Mouse (Mus musculus) embryo, embryonic 11 days (tissue): ENCODE results near the gene Txlna.

Source experiments
- DNase-seq: peaks from one replicate; pipeline ENCODE4 v3.0.0-alpha.2; 2015

Gene Txlna

DNA sequence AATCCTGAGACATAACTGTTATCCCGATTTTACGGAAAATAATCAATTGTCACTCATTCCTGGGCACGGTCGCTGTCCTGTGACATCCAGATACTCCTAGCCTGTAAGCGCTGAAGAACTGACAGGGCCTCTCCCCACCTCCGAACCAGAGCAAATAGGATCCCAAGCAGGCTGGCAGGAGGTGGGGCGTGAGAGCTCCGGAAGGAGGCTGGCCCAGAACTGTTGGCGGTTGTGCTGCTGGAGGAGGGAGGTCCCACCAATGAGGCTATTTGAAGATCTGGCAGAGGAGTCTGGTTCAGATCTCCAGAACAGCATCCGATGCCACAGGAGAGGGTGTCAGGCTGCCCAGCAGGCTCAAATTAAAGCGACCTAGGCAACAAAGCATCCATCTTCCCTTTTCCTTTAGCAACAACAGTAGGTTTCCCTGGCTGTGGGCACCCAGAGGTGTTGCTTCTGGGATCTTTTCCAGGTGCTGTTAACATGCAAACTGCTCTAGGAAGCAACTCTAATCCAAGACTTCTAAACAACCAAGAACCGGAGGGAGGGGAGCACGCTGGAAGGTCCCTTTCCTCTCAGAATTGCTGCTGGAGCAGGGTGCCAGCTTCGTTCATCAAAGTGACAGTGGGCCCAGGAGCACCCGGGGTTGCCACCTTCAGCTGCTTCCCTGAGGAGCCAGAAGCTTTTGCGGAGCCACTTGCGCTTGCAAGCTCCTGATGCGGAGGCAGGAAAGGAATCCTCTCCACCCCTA, 16.4 kb downstream of the Txlna start:
- peak; percentile 91 for DNase-seq

DNA sequence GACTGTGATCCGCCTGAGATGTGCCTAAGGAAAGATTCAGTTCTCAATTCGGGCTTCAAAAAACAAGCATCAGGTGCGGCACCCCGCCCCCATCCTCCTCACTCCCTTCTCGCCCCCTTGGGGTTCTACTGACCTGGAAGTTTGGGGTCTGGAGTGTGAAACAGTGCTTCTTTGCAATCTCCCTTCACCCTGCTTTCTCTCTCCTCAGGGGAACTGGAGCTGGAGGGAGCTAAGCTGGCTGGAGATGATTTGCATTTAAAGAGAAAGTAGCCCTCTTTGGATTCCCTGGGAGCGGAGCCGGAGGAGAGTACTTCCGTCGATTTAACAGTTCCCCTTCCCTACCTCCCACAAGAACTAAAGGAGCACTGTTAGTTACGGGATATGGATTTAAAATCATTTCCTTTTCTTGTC, 17.2 kb downstream of the Txlna start, which contains the start of gene Ccdc28b:
Gene Ccdc28b (minus strand): TSS at position 267 of the 411 bp plus-strand sequence.
- DNase-seq: peak; percentile 74

- DNase-seq: no peak
These were observed 17.9 kb downstream of the Txlna start for GRCm38 (mm10) chr4:129622803-129623535.

DNA sequence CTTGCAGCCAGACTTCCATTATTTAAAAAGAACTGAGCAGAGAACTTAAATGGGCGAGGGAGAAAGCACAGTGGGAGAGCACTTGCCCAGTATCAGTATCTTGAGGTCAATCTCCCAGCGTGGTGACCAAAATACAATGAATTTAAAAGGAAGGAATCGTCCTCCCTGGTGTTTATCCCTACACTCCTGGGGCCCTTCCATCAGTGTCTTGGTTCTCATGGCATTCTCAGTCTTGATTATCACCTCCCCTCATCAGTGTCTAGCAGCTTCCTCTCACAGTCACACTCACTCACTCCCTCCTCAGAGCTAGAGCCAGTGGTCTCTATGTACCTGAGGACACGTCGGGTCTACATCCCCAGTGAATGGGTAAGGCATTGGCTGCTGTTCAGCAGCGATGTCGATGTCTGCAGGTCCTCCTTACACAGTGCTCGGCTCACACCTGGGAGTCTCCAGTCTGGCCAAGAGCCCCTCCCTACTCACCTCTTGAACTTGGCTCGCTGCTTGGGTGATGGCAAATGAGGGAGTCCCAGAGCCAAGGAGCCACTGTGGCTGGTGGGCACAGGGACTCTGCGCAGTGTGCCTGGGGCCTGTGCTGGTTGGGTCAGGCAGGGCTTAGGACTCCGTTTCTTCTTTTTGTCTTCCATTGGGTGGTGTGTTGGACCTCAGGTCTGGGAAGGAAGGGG, 18.6 kb downstream of the Txlna start:
- no peak for DNase-seq

DNA sequence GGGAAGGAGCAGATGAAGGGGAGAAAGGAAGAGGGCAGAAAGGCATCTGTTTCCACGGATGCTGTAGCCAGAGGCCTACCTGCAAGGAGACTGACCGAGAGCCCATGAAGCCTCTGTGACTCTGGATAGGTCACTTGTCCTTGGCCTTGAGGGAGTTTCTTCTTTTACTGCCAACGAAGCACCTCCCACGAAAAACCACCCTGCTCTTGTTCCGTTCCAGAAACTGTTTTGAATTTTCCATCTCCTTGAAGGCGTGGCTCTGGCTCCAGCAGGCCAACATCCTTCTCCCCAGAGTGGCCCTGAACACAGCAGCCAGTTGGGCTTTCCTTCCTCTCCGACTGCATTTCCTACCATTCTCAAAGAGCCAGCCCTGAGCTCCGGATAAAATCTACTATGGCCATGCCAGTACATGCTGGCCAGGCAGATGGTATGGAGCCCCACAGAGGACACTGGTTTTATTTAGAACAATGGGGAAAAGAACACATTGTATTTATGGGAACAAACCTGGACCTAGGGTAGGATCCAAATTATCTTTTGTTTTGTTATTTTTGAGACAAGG, 19.5 kb downstream of the Txlna start:
- no peak for DNase-seq

DNA sequence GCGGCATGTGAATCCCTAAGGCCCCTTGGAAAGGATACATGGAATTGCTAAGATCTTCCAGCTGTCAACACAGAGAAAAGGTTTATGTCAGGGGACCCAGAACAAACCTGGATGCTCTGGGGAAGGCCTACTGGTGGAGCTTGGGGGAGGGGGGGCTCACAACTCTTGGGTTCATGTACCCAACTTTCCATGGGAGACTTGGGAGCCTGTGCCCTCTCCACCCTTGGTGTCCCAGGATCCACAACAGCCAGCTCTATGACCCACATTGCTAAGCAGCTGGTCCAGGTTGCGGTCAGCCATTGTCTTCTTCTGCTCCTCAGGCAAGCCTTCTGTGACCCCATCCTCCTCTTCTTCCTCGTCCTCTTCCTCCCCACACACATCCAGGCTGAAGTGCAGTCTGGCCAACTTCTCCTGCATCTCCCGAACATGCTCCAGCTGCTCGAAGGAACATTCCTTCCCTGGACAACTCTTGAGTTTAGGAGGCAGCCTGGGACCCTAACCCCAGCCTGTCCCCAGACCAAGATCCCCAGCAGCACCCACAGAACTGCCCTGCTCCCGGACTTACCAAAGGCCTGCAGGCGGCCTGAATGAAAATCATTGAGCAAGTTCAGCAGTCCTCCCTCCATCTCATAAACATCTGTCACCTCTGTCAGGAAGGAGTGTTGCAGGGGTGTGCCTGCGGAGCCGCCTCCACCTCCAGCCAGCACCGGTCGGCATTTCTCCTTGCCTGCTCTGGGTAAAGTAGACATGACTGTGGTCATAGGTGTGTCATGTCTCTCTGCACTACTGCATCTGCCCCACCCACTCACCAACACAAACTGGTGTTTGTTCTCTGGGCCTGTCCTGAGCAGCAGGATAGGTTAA, 20.2 kb downstream of the Txlna start:
- no peak for DNase-seq

DNA sequence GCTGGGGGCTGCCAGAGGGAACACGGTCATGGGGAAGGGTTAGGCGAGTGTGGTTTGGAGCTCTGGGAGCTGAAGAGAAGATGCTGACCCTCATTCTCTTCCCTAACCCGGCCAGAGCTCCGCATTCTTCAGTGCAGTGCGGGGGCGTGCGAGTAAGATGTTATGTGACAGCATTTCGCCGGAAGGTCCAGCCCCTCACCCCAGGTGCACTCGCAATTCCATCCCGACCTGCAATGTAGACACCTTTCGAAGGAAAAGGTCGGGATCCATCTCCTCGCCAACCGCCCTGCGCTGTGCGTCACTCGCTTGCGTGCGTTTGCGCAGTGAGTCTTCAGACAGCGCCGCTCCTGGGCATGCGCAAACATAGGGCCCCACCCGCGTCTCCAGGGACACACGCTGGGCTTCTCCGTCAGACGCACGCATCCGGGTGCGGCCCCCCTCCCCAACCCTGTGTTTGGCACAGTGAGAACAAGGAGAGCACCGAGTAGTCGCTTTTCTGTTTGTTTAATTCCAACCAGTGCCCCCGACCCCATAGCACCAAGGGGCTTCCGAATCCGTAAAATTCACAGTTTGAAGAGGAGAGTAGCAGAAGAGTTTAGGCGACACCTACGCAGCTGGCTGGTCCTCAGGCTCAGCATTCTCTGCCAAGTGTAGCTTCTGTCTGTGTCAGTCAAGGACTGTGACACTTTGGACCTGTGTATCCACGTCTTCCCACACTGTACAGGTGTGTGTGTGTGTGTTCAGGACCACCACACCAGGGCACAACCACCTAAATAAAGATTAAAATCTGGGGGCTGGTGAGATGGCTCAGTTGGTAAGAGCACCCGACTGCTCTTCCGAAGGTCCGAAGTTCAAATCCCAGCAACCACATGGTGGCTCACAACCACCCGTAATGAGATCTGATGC, 21.8 kb downstream of the Txlna start, which contains the start of gene Iqcc:
Gene Iqcc (minus strand): TSS at position 314 of the 906 bp plus-strand sequence.
- DNase-seq: peak; percentile 96

DNA sequence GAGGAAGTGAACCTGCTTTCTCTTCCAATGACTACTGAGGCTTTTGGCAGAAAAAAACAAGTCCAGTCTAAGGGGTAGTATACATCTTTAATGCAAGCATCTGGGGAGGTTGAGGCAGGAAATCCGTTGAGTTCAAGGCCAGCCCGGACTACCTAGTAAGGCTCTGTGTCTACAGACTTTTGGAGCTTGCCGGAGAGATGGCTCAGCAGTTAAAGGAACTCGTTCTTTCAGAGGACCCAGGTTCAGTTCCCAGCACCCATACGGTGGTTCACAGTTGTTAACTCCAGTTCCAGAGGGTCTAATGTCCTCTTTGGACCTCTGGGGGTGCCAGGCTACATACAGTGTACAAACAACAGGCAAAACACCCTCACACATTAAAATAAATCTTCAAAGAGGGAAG, 22.8 kb downstream of the Txlna start:
- no peak for DNase-seq

- DNase-seq: no peak
These were observed 23.7 kb downstream of the Txlna start for GRCm38 (mm10) chr4:129617121-129617641.

DNA sequence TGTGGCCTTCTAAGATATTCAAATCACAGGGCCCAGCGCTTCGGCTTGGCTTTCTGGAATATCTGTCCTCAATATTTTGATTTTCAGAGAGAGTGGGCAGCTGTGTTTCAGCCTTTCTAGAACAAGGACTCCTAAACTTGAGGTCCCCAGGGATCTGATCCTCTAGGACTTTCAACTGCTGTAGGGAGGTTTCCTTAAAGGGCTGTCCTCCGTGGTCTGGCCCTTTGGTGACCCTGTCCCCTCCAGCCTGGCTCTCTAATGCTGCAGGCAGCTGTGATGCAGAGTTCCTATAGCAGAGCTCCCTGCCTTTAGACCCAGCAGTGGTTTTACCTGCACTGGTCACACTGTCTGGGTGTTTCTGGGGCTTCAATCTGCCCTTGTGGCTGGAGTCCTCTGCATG, 24.2 kb downstream of the Txlna start:
- DNase-seq: no peak

DNA sequence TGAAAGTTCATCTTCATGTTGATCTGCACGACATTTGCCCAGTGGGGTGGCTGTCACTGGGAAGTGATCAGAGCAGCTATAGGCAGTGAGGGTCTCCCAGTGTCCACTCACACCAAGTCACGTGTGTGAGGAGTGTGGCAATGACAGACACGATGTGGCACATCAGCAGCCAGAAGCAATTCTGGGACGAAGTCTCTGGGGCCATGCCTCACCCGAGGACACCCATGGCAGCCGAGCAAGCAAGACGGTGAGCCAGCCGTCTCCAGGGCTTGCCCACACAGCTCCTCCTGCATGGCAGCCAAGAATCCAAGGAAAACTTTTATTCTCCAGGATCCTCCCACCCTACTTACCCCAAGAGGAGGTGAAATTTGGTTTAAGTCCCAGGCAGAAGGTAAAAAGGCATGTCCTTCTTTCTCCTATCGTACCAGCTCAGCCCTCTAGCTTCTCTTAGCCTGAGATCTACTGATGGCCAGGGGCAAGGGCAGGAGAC, 25.0 kb downstream of the Txlna start:
- no peak for DNase-seq

- no peak for DNase-seq
These were observed 26.8 kb downstream of the Txlna start, which contains the start of gene Dcdc2b for GRCm38 (mm10) chr4:129614093-129614492. Dcdc2b (minus strand) TSS chr4:129614257.

DNA sequence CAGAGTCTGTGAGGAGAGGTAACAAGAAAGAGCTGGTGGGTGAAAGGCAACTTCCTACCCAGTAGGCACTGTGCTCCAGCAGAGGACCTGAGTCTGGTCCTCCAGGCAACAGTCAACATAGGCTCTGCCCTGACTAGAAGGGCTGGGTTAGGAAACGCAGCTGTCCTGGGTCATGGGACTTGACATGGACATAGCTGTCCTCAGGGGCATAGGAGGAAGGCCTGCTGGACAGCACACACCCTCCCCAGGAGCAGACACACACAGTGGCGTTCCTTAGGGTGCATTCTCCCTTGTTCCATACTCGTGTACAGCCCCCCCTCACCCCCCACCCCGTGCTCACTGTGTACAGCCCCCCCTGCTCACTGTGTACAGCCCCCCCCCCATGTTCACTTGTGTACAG, 30.4 kb downstream of the Txlna start:
- DNase-seq: no peak

DNA sequence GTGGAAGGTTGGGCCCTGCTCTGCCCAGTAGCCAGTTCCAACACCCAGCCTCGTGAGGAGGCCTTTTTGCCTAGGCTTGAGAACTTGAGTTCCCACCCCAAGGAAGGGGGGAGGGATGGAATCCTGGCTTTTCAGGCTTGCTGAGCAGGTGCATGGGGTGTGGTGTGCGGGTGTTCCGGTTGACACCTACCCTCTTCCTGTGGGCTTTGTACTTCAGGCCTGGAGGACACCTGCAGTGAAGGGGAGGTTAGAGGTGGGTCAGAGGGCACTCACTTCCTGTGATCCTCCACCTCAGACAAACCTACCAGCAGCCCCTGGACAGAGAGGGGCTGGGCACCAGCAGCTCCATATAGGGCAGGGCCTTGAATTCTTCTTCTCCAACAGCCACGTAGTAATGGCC, 30.8 kb downstream of the Txlna start:
- DNase-seq: no peak

DNA sequence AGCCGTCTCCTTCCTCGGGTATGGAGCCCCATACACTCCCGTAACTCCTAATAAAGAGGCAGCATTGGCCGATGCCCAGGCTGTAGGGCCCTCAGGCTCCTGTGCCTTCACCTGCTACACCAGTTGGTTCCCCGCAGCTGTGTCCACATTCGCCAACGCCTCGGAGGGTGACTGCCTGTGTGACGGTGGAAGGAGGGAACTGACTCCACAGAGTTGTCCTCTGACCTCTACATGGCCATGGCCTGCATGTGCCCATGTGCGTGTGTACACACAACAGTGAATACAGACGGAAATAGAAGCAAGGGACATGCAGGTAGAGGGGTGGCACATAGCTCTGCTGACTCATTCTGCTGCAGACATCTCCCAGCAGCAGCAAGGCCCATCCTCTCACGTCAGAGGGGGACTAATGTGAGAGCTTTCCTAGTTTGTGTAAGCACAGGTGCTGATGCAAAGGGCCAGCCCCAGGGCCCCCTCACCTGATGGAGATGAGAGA, 31.7 kb downstream of the Txlna start:
- no peak for DNase-seq

DNA sequence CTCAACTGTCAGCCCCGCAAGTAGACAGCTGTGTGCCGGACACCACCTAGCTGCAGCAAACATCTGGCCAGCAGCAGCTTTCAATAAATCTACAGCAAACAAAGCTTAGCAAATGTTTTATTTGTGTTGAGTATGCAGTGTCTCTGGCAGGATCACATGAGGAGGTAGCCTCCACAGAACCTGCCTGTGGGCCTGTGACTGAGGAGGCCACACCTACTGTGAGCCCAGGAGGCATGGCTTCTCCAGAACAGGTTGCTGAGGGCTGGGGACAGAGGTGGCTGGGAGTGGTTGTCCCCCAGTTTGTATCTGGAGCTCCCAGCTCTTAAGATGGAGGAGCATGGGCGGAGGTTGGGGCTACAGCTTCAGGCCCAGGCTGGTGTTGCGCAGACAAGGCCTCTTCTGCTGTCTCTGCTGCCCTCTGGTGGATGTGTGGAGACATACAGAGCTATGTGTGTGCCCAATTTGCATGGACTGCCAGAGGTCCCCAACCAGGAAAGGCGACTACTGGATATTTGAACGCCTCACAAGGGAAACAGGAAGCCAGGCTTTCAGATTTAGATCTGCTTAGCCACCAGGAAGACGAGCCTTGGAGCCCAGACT, 32.3 kb downstream of the Txlna start:
- peak; percentile 90 for DNase-seq

GRCm38 (mm10) chr4:129600233-129601158, 40.4 kb downstream of the Txlna start, which contains the start of the genes Eif3i and Tmem234:
Eif3i (minus strand) TSS chr4:129600648.
Tmem234 (plus strand) TSS chr4:129600668.
- peak; percentile 92 for DNase-seq

GRCm38 (mm10) chr4:129588865-129589264, 52.0 kb downstream of the Txlna start:
- no peak for DNase-seq

GRCm38 (mm10) chr4:129586943-129587342, 53.9 kb downstream of the Txlna start:
- DNase-seq: no peak
